Mouse (Mus musculus): Measurements from ENCODE around the gene Thnsl2. TPM values are rescaled to one million over a fixed set of nuclear protein-coding genes. Genes with fewer than 3 reads are reported as not detected.

Gene Thnsl2
- polyA plus RNA-seq, 1 experiment: 3.9 TPM

DNA sequence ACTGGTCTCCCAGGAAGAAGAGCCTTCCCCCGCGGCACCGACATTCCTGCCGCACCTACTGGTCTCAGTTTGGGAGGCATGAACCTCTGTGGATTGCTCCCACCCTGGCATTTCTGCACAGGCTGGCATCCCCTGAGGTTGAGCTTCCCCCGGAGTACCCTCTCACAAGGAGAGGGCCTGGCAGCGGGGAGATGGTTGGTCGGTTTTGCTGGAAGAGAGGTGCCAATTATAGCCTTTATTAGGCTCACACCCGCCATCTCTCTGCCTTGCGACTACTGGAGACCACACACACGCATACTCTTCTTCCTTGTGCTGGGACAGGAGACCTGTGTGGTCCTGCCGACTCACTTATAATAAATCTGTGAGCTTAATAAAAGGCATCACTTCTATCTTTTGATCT lies 62.2 kb downstream of the Thnsl2 start:
- H3K27ac ChIP-seq (ENCODE audit: control insufficient read depth, insufficient read depth, low read length): no peak overlapping the region
- peaks cover 3% of the 10 kb centered on the region for H3K4me1 ChIP-seq (replicated peaks; ENCODE audit: control insufficient read depth, insufficient read depth, low read length)
- H3K4me3 ChIP-seq (ENCODE audit: control insufficient read depth, insufficient read depth, low read length): no peak overlapping the region
- TF ChIP-seq POLR2A (IDR thresholded peaks at IDR 0.05; ENCODE audit: control insufficient read depth, extremely low read depth, insufficient read depth, low read length, poor library complexity) (no peak), CTCF (IDR thresholded peaks at IDR 0.05; ENCODE audit: borderline replicate concordance, control insufficient read depth, extremely low read depth, insufficient read depth, low read length, poor library complexity) (no peak)
- DNase-seq: no peak
- H3K36me3 ChIP-seq (ENCODE audit: control insufficient read depth, insufficient read depth, low read length): no peaks in the 10 kb centered on the region
- WGBS: 85% methylated on average over 11 of the region's 11 CpGs
- no peaks in the 10 kb centered on the region for H3K27me3 ChIP-seq (ENCODE audit: control insufficient read depth, insufficient read depth, low read length)

DNA sequence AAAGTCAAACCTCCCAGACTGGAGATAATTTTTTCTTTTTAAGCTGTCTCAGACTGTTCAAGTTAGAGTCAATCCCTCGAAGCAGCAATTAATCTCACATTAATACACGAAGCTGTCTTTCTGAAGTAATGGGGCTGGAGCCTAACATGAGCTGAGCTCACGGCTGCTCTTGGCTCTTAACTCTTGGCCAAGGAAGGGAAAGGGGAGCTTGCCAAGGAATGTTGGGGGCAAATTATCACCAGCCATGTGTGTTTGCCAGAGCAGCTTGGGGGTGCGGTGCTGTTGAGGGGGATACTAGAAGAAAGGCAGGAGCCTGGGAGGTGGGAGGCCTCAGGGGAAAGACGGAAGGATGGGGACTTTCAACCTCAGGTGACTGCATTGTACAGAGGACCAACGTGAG lies 63.0 kb downstream of the Thnsl2 start:
- TF ChIP-seq CTCF (IDR thresholded peaks at IDR 0.05; ENCODE audit: borderline replicate concordance, control insufficient read depth, extremely low read depth, insufficient read depth, low read length, poor library complexity) (no peak), POLR2A (IDR thresholded peaks at IDR 0.05; ENCODE audit: control insufficient read depth, extremely low read depth, insufficient read depth, low read length, poor library complexity) (no peak)

More for the DNA sequence above, 63.0 kb downstream of the Thnsl2 start:
- WGBS: 92% methylated on average over 6 of the region's 6 CpGs
- Histone ChIP-seq H3K27ac (ENCODE audit: control insufficient read depth, insufficient read depth, low read length) (no peak overlapping the region), H3K4me1 (replicated peaks; ENCODE audit: control insufficient read depth, insufficient read depth, low read length) (peaks cover 8% of the 10 kb centered on the region), H3K36me3 (ENCODE audit: control insufficient read depth, insufficient read depth, low read length) (no peaks in the 10 kb centered on the region), H3K27me3 (ENCODE audit: control insufficient read depth, insufficient read depth, low read length) (no peaks in the 10 kb centered on the region), H3K4me3 (ENCODE audit: control insufficient read depth, insufficient read depth, low read length) (no peak overlapping the region)
- no peak for DNase-seq

Other genes starting within 250 kb of the Thnsl2 start
- 0.26 TPM in 1 of 2 replicates, not detected in the other for gene Tex37, start 225.5 kb downstream of the Thnsl2 start, polyA plus RNA-seq (2012; rRNA removed)
- gene Foxi3, start 187.9 kb downstream of the Thnsl2 start, polyA plus RNA-seq (2012; rRNA removed): 0.08 TPM in 1 of 2 replicates, not detected in the other
- 0.47 and 2.2 TPM in 2 replicates for gene Fabp1, start 55.4 kb upstream of the Thnsl2 start, polyA plus RNA-seq (2012; rRNA removed)
- gene Krcc1, start 127.2 kb upstream of the Thnsl2 start, polyA plus RNA-seq (2012; rRNA removed): 7.7 and 8.9 TPM in 2 replicates
- gene Smyd1, start 177.8 kb upstream of the Thnsl2 start, polyA plus RNA-seq (2012; rRNA removed): 9.6 and 15.1 TPM in 2 replicates
- 712 and 845 TPM in 2 replicates for gene Cd8b1, start 178.3 kb upstream of the Thnsl2 start, polyA plus RNA-seq (2012; rRNA removed)
- 883 and 918 TPM in 2 replicates for gene Cd8a, start 229.0 kb upstream of the Thnsl2 start, polyA plus RNA-seq (2012; rRNA removed)

Measured in thymus, adult 2 months (tissue).